8 mouse cellular contexts compared by ENCODE assay signal in the genomic region with DNA sequence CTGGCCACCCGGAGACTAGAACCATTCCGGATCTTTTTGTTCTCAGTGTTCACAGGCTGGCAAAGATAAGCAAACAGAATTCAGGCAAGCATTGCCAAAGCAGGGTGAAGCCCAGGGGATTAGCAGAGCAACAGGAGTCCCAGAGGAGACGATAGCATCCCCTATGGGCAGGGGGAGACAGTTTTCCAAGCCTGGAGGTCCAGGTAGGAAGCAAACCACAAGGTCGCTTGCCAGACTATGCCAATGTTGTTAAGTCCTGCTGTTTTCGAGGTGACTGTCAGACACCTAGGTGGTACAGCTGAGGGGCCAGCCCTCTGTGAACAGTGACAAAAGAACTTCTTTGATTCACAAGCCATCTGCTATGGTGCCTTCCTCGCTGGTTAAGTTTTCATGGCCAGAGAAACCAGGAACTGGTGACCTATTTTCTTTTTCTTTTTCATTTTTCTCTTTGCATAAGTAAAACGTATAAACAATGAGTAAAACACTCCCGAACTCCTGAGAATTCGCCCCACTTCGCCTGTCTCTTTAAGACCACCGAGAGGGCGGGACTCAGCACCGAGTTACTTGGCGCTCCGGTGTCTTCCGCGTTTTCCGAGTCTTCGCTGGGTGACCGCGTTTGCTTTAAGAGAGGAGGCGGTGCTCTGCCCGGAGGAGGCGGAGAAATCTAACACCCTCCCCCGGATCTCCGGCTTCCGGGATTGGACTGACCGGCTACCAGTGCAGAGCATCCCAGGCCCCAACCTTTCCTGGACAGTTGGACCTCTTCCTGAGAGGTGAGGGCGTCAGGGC. TPM values are rescaled to one million over a fixed set of nuclear protein-coding genes. Genes with fewer than 3 reads are reported as not detected.
DNase-seq lines count a peak whose midpoint lies in the region; ATAC-seq lines count a peak whose summit lies in the region.

A gene (plus strand): TSS at position 674 of the 789 bp plus-strand sequence.

- no peaks in the 10 kb centered on the region for H3K27me3 ChIP-seq in hindbrain, embryonic 15.5 days

- peaks cover 2% of the 10 kb centered on the region for H3K36me3 ChIP-seq in hindbrain, embryonic 15.5 days

- H3K9ac ChIP-seq in hindbrain, embryonic 15.5 days: peak within 1 kb of the TSS; percentile 64

- peak within 1 kb of the TSS; percentile 62 for H3K27ac ChIP-seq in hindbrain, embryonic 15.5 days (replicated peaks)

- ATAC-seq in hindbrain, embryonic 15.5 days (ENCODE audit: low FRiP score, low read depth): peak; percentile 93

- under 1% methylated on average over 29 of the region's 29 CpGs for WGBS in hindbrain, embryonic 15.5 days

- DNase-seq in R1 (ENCODE audit: low read depth, low spot score): peak; percentile 83
- peak; percentile 89 to 92 for DNase-seq in cerebellum, postnatal 25 days
- DNase-seq in frontal cortex, postnatal 36 days (ENCODE audit: low spot score in 2 of 2): peak; percentile 89 to 91
- DNase-seq in left cerebral cortex, adult 11 months (ENCODE audit: low spot score): peak; percentile 79
- peak; percentile 93 to 94 for DNase-seq in lung, postnatal 4 days
- peak; percentile 80 for DNase-seq in retina, postnatal 7 days (ENCODE audit: low read depth, low spot score)
- DNase-seq in urinary bladder, adult 2 months (ENCODE audit: low spot score): peak; percentile 72

- peak within 1 kb of the TSS; percentile 71 for H3K4me2 ChIP-seq in hindbrain, embryonic 15.5 days

- H3K4me1 ChIP-seq in hindbrain, embryonic 15.5 days (replicated peaks): peaks cover 16% of the 10 kb centered on the region

- no peaks in the 10 kb centered on the region for H3K9me3 ChIP-seq in hindbrain, embryonic 15.5 days

- H3K4me3 ChIP-seq in hindbrain, embryonic 15.5 days: peak within 1 kb of the TSS; percentile 69

RNA-seq across cellular contexts. Expression of the gene that starts here (rescaled TPM):
- 57.0 and 61.4 TPM in 2 replicates for polyA plus RNA-seq in hindbrain, embryonic 15.5 days (2015; fragmentation: Nextera tagmentation; extraction: Ambion mirVana)
- polyA plus RNA-seq in urinary bladder, adult 2 months (2012; rRNA removed): 50.4 and 60.1 TPM in 2 replicates

Comparison
In these comparisons a context has a peak if more than half of its experiments do, and no peak if none do; other contexts are left out.
1. Peak in every context shown above with its lines: DNase-seq, ATAC-seq, H3K4me3 ChIP-seq and H3K27ac ChIP-seq.